Mouse (Mus musculus) liver, embryonic 13.5 days (tissue): ENCODE results near the gene Cul4a. TPM values are rescaled to one million over a fixed set of nuclear protein-coding genes. Genes with fewer than 3 reads are reported as not detected.

Source experiments
- ATAC-seq: fragments of 200-750 bp; cut with Nextera tagmentation; 2 replicates; pipeline ENCODE4 v1.8.0; 2017; ENCODE audit warnings: low read depth, mild to moderate bottlenecking, moderate number of reproducible peaks, moderate library complexity
- DNase-seq: peaks from one replicate; pipeline ENCODE4 v3.0.0; 2022
- H3K27ac ChIP-seq: fragments of 300-500 bp; sonication (generic); 2 replicates; pipeline ENCODE4 v1.5.1; 2015; ENCODE audit warnings: moderate library complexity, mild to moderate bottlenecking, inconsistent platforms
- H3K27me3 ChIP-seq: fragments of 300-500 bp; sonication (generic); 2 replicates; pipeline ENCODE4 v1.6.1; 2015; ENCODE audit warnings: mild to moderate bottlenecking, inconsistent platforms
- H3K36me3 ChIP-seq: fragments of 300-500 bp; sonication (generic); 2 replicates; pipeline ENCODE4 v1.6.1; 2015; ENCODE audit warnings: mild to moderate bottlenecking, inconsistent platforms
- H3K4me1 ChIP-seq: fragments of 300-500 bp; sonication (generic); replicated peaks from 2 replicates; pipeline ENCODE4 v1.6.1; 2015; ENCODE audit warnings: inconsistent platforms
- H3K4me2 ChIP-seq: fragments of 300-500 bp; sonication (generic); 2 replicates; pipeline ENCODE4 v1.6.1; 2015; ENCODE audit warnings: inconsistent platforms, mild to moderate bottlenecking, moderate library complexity
- H3K4me3 ChIP-seq: fragments of 300-500 bp; sonication (generic); replicated peaks from 2 replicates; pipeline ENCODE4 v1.5.1; 2015; ENCODE audit warnings: mild to moderate bottlenecking, inconsistent platforms
- H3K9ac ChIP-seq: fragments of 300-500 bp; sonication (generic); 2 replicates; pipeline ENCODE4 v1.6.1; 2015; ENCODE audit warnings: mild to moderate bottlenecking, inconsistent platforms
- H3K9me3 ChIP-seq: fragments of 300-500 bp; sonication (generic); replicated peaks from 2 replicates; pipeline ENCODE4 v1.6.1; 2016; ENCODE audit warnings: inconsistent platforms
- WGBS: fragments of 180-500 bp; shearing (Covaris S2); methylation state at CpG from one replicate; pipeline ENCODE4 v1.1.7; 2015; ENCODE audit not compliant: insufficient replicate concordance; 5-methylcytosine and 5-hydroxymethylcytosine counted together
- polyA plus RNA-seq: library from polyadenylated mRNA; unstranded; fragments of >200 nt; fragmentation: Nextera tagmentation; extraction: Ambion mirVana; gene quantifications from 2 replicates; pipeline ENCODE4 v1.2.1, GENCODE M21; 2015

Gene Cul4a
- polyA plus RNA-seq, 1 experiment from 2014 or later: 74.1 TPM

DNA sequence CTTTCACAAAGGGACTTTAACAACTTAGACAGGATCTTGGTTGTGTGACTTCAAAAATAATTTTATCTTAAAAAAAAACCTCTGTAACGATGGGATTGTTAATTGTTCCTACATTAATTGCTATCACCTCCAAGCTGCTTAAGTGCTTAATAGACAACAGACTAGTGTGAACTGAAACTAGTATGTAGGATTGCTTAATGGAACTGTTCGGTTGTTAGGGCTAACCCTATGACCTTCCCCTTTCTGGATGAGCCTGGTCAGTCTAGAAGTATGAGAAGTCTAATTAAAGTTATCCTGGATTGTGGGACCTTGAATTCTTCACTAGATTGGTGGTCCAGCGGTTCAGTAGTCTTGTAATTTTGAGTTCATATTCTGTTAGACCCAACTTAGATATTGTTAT lies 55.3 kb downstream of the Cul4a start:
- 60% methylated on average over 3 of the region's 3 CpGs for WGBS
- Histone ChIP-seq H3K27ac (peak overlapping the region; percentile 60), H3K4me1 (peaks cover 64% of the 10 kb centered on the region), H3K36me3 (peaks cover 18% of the 10 kb centered on the region), H3K9me3 (no peaks in the 10 kb centered on the region), H3K27me3 (no peaks in the 10 kb centered on the region), H3K9ac (peak overlapping the region; percentile 98), H3K4me2 (peak overlapping the region; percentile 95), H3K4me3 (peak overlapping the region; percentile 98)
- no peak for DNase-seq
- ATAC-seq: no peak

DNA sequence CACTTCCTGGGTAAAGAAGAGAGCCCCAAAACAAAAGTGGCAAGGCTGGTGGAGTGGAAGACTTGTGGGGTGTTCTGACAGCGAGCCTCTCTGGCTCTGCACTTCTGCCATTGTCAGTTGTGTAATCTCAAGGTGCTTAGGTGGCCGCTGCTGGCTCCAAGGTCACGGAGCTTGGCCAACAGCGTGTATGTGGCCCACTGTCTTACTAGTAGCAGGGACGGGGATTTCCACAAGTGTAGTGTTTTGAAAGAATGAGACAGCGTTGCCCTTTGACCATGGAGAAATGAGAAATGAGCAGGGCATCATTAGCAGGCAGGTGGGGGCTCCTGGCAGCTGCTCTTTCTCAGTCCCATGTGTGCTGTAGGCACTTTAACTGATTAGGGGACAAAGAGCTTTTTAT lies 56.7 kb downstream of the Cul4a start:
- WGBS: 82% methylated on average over 6 of the region's 6 CpGs
- H3K4me2 ChIP-seq: peak overlapping the region; percentile 95
- peak overlapping the region; percentile 44; the same call in 1 of the 2 replicates for H3K9ac ChIP-seq

DNA sequence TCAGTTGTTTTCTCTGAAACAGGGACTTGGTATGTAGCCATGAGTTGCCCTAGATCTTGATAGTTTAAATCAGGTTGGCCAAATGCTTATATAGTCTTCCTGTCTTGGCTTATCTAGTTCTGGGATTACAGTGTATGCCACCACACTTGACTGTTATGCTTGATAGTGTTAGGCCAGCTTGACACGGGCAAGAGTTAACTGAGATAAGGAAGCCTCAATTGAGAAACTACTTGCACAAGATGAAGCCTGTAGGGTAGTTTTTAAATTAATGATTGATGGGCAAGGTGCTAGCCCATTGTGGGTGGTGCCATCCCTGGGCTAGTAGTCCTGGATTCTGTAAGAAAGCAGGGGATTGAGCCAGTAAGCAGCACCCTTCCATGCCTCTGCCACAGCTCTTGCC lies 58.1 kb downstream of the Cul4a start:
- Histone ChIP-seq H3K4me1 (peaks cover 60% of the 10 kb centered on the region), H3K27me3 (no peaks in the 10 kb centered on the region), H3K4me3 (peak overlapping the region; percentile 4), H3K4me2 (peak overlapping the region; percentile 95), H3K36me3 (peaks cover 46% of the 10 kb centered on the region), H3K9me3 (no peaks in the 10 kb centered on the region), H3K9ac (peak overlapping the region; percentile 24), H3K27ac (peak overlapping the region; percentile 75)
- 7% methylated on average over 1 of the region's 1 CpGs for WGBS
- ATAC-seq (peak; percentile 70), DNase-seq (peak; percentile 48)

More for the DNA sequence above, 56.7 kb downstream of the Cul4a start:
- Histone ChIP-seq H3K27me3 (no peaks in the 10 kb centered on the region), H3K9me3 (no peaks in the 10 kb centered on the region), H3K27ac (peak overlapping the region; percentile 75), H3K36me3 (peaks cover 32% of the 10 kb centered on the region), H3K4me3 (peak overlapping the region; percentile 25; the same call in 1 of the 2 replicates), H3K4me1 (peaks cover 64% of the 10 kb centered on the region)
- DNase-seq: no peak
- no peak for ATAC-seq

DNA sequence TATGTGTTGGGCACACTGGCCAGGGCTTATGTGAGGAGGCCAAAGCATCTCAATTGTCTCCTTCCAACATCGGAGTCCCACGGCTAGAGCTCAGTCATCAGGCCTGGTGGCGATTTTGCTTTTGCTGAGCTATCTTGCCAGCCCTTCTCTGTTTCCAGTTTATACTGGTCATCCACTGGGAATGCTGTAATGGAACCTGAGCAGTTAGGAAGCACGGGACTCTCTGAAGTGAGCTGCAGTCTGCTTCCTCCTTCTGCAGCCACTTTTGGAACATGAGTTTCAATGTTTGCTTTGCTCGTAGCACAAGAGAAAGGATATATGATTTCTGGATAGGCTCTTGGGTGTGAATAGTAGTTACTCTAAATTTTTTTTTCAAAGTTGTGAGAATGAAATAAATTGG lies 58.9 kb downstream of the Cul4a start:
- peaks cover 54% of the 10 kb centered on the region for H3K36me3 ChIP-seq

DNA sequence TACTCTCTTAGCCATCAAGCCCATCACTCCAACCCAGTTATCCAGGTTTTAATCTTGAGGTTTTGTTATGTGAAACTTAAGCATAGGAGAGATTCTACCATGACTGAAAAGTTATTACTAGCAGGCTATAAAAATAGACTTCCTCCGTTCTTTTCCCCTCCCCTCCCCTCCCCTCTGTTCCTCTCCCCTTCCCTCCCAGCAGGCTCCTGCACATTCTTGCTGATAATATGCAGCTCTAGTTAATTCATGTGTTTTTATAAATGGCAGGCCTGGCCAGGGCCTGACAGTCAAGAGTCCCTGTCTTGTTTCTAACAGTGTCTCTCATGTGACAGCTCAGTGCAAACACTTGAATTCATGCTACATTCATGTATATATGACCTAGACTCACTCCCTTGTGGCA lies 65.1 kb downstream of the Cul4a start:
- H3K4me1 ChIP-seq: no peaks in the 10 kb centered on the region

More for the DNA sequence above, 58.9 kb downstream of the Cul4a start:
- no peaks in the 10 kb centered on the region for H3K27me3 ChIP-seq
- ATAC-seq (no peak), DNase-seq (no peak)
- no peaks in the 10 kb centered on the region for H3K9me3 ChIP-seq
- no peak overlapping the region for H3K9ac ChIP-seq
- H3K4me3 ChIP-seq: no peak overlapping the region
- peaks cover 58% of the 10 kb centered on the region for H3K4me1 ChIP-seq
- H3K4me2 ChIP-seq: peak overlapping the region; percentile 95; the same call in 1 of the 2 replicates
- WGBS: 79% methylated on average over 5 of the region's 5 CpGs
- 0 out of 2 replicates have a peak overlapping the region, but pooled peaks have one; percentile 75 for H3K27ac ChIP-seq

DNA sequence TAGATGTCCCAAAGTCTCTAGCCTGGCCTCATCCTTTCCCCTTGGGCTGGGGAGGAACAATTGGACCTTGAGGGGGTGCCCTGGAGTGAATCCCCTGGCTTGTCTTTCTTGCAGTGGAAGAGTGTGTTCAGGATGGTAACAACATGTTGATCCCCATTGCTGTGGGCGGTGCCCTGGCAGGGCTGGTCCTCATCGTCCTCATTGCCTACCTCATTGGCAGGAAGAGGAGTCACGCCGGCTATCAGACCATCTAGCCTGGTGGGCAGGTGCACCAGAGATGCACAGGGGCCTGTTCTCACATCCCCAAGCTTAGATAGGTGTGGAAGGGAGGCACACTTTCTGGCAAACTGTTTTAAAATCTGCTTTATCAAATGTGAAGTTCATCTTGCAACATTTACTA lies 68.9 kb downstream of the Cul4a start:
- Histone ChIP-seq H3K27ac (no peak overlapping the region), H3K4me1 (no peaks in the 10 kb centered on the region), H3K4me3 (no peak overlapping the region), H3K4me2 (no peak overlapping the region), H3K36me3 (peaks cover 89% of the 10 kb centered on the region), H3K27me3 (no peaks in the 10 kb centered on the region), H3K9me3 (no peaks in the 10 kb centered on the region), H3K9ac (no peak overlapping the region)
- DNase-seq (no peak), ATAC-seq (no peak)
- WGBS: 84% methylated on average over 4 of the region's 4 CpGs

More for the DNA sequence above, 65.1 kb downstream of the Cul4a start:
- Histone ChIP-seq H3K4me3 (no peak overlapping the region), H3K36me3 (peaks cover 99% of the 10 kb centered on the region), H3K27ac (no peak overlapping the region), H3K9ac (no peak overlapping the region), H3K27me3 (no peaks in the 10 kb centered on the region), H3K4me2 (no peak overlapping the region), H3K9me3 (no peaks in the 10 kb centered on the region)
- DNase-seq (no peak), ATAC-seq (no peak)
- WGBS: 60% methylated on average over 1 of the region's 1 CpGs

DNA sequence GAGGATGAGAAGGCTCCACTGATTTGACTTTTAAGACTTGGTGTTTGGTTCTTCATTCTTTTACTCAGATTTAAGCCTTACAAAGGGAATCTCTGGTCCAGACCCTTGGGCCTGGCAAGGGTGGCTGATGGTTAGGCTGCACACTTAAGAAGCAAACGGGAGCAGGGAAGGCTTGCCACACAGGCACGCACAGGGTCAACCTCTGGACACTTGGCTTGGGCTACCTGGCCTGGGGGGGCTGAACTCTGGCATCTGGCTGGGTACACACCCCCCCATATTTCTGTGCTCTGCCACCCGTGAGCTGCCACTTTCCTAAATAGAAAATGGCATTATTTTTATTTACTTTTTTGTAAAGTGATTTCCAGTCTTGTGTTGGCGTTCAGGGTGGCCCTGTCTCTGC lies 69.4 kb downstream of the Cul4a start:
- DNase-seq: no peak
- ATAC-seq: no peak
- WGBS: 74% methylated on average over 4 of the region's 4 CpGs
- H3K4me1 ChIP-seq: no peaks in the 10 kb centered on the region
- no peaks in the 10 kb centered on the region for H3K27me3 ChIP-seq
- H3K4me3 ChIP-seq: no peak overlapping the region
- H3K9me3 ChIP-seq: no peaks in the 10 kb centered on the region
- H3K36me3 ChIP-seq: peaks cover 84% of the 10 kb centered on the region
- no peak overlapping the region for H3K9ac ChIP-seq
- no peak overlapping the region for H3K4me2 ChIP-seq
- no peak overlapping the region for H3K27ac ChIP-seq

DNA sequence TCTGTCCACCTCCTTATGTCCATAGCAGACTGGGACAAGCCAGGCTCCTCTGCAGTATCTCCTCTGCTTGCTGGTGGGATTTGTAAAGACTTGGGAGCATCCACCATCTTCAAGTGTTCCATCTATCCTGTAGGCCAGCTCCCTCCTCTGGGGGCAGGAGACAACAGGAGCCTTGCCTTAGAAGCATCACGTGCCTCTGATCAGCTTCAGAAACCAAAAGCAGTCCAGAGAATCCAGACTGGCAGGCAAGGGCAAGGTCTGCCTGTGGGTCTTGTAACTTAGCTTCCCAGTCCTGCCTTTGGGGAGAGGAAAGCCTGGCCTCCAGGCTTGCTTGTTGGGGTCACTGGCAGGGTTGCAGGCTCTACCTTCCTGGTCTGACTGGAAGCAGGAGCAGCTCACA lies 70.2 kb downstream of the Cul4a start:
- Histone ChIP-seq H3K9ac (no peak overlapping the region), H3K27ac (no peak overlapping the region), H3K4me2 (no peak overlapping the region), H3K9me3 (no peaks in the 10 kb centered on the region), H3K27me3 (no peaks in the 10 kb centered on the region), H3K4me1 (no peaks in the 10 kb centered on the region), H3K4me3 (no peak overlapping the region), H3K36me3 (peaks cover 76% of the 10 kb centered on the region)
- 77% methylated on average over 1 of the region's 1 CpGs for WGBS
- ATAC-seq (no peak), DNase-seq (no peak)

DNA sequence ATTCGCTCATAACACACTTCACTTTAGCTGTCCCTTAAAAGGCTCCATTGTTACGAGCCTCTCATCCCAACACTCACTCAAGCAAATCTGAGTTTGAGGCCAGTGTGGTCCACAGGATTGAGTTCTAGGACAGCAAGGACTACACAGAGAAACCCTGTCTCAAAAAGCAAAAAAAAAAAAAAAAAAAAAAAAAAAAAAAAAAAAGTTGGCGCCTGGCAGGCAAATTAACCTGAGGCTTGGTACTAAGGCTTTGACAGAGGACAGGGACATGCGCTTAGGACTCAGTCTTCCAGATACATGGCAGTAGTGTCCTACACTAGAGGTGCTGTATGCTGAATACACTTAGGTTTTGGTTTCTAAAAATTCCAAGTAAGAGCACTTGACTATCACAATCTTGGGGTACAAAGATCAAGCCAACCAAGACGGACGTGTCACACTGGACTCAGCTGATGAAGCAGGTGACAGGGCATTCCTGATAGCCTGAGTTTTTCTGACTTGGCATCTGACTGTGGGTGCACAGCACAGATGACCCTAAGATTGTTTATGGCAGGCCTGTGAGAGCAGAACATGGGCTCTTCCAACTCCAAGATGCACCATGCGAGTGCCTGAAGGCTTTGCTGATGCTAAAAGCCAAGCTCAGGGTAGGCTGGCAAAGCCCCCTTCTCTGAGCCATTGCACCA lies 71.9 kb downstream of the Cul4a start:
- H3K36me3 ChIP-seq: peaks cover 59% of the 10 kb centered on the region

DNA sequence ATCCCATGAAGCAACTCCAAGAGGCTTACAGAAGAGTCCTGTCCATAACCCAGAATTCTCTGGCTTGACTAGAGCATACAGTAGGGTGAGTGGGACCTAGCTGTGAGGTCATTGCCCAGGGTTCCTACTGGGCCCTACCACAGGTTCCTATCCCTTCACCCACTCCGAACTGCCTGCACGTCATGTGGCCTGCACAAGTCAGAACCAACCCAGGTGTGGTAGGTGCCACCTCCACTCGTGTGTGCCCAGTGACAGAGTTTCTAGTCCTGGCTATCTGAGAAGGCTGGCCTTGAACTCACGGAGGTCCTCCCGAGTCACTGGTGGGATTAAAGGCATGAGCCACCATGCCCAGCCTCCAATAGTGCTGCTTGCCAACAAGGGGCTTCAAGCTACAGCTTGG lies 72.7 kb downstream of the Cul4a start:
- no peak overlapping the region for H3K9ac ChIP-seq
- H3K36me3 ChIP-seq: peaks cover 51% of the 10 kb centered on the region
- no peak for DNase-seq
- H3K4me2 ChIP-seq: no peak overlapping the region
- 85% methylated on average over 5 of the region's 5 CpGs for WGBS
- H3K9me3 ChIP-seq: no peaks in the 10 kb centered on the region
- ATAC-seq: no peak
- H3K4me1 ChIP-seq: peaks cover 17% of the 10 kb centered on the region
- H3K27ac ChIP-seq: no peak overlapping the region
- no peak overlapping the region for H3K4me3 ChIP-seq
- no peaks in the 10 kb centered on the region for H3K27me3 ChIP-seq

More for the DNA sequence above, 71.9 kb downstream of the Cul4a start:
- H3K27ac ChIP-seq: no peak overlapping the region
- WGBS: 88% methylated on average over 7 of the region's 7 CpGs
- H3K27me3 ChIP-seq: no peaks in the 10 kb centered on the region
- no peaks in the 10 kb centered on the region for H3K9me3 ChIP-seq
- no peak overlapping the region for H3K4me2 ChIP-seq
- no peak overlapping the region for H3K9ac ChIP-seq
- no peak for ATAC-seq
- H3K4me1 ChIP-seq: peaks cover 15% of the 10 kb centered on the region
- H3K4me3 ChIP-seq: no peak overlapping the region
- no peak for DNase-seq

DNA sequence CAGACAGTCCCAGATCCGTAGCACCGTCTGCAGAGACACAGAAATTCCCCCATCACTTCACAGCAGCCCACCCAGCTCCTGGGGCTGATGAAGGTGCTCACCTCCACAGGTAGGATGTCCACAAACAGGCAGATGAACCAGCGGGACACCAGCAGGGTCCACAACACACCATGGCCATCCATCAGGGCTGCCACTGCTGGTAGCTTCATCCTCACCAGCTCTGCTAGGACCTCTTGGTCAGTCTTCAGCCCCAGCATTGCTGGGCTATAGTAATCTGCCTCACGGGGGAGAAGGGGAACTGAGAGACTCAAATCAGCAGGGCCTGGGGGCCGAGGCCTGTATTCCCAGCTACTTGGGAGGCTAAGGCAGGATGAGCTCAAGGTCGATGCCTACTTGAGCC lies 74.1 kb downstream of the Cul4a start:
- WGBS: 63% methylated on average over 6 of the region's 6 CpGs

DNA sequence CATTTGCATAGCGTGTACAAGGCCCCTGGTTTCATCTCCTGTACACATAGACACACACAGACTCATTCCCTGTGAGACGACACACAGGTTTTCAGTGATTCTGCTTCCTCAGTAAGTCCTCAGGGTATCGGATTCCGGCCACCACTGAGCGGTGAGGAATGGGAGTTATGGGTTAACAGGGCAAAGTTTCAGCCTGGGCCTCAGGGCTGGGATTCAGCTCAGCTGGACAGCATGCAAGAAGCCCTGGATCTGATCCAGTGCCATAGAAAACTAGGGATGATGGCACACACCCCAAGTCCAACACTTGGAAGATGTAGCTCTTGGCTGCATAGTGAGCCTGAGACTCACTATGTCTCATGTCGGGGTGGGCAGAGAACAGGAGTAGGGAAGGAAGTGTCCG lies 74.5 kb downstream of the Cul4a start:
- no peak overlapping the region for H3K4me3 ChIP-seq
- no peaks in the 10 kb centered on the region for H3K27me3 ChIP-seq
- DNase-seq (no peak), ATAC-seq (no peak)
- H3K4me2 ChIP-seq: no peak overlapping the region
- H3K36me3 ChIP-seq: peaks cover 40% of the 10 kb centered on the region
- no peak overlapping the region for H3K27ac ChIP-seq
- 72% methylated on average over 7 of the region's 7 CpGs for WGBS
- H3K9ac ChIP-seq: no peak overlapping the region
- H3K9me3 ChIP-seq: no peaks in the 10 kb centered on the region
- H3K4me1 ChIP-seq: peaks cover 17% of the 10 kb centered on the region

More for the DNA sequence above, 74.1 kb downstream of the Cul4a start:
- Histone ChIP-seq H3K36me3 (peaks cover 41% of the 10 kb centered on the region), H3K4me3 (no peak overlapping the region), H3K27ac (no peak overlapping the region), H3K4me1 (peaks cover 17% of the 10 kb centered on the region), H3K4me2 (no peak overlapping the region), H3K9ac (no peak overlapping the region), H3K27me3 (no peaks in the 10 kb centered on the region), H3K9me3 (no peaks in the 10 kb centered on the region)
- no peak for ATAC-seq
- no peak for DNase-seq
